Mouse (Mus musculus) ES-E14 (cell line): ENCODE data around the gene Asic2.

Source experiments
- HCFC1 ChIP-seq: IDR thresholded peaks from 2 replicates; pipeline ENCODE4 v1.6.1; 2012; ENCODE audit warnings: low read length, inconsistent platforms, borderline replicate concordance; ENCODE audit not compliant: insufficient read depth
- ZC3H11A ChIP-seq: IDR thresholded peaks from 2 replicates; pipeline ENCODE4 v1.6.1; 2012; ENCODE audit warnings: low read depth, mild to moderate bottlenecking, inconsistent platforms, low read length, borderline replicate concordance
- ZNF384 ChIP-seq: IDR thresholded peaks from 2 replicates; pipeline ENCODE4 v1.6.1; 2012; ENCODE audit warnings: low read depth, low read length, inconsistent platforms

DNA sequence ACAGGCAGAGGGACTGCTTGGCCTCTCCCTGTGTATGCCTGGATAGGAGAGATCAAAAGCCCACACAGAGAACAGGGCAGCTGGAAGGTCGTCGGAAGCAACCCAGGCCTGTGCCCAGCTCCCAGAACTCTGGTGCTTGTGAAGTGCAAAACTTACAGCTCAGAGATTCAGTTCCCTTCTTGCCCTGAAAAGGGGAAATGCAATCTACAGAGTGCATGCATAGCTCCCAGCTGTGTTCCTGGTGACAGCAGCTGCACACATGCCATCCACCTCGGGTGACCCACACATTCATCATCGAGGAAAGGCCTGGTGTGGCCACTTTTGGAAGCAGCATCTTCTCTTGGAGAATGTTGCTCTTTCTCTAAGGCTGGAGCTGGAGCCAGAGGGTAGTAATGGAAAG, 13.9 kb downstream of the Asic2 start:
- TF ChIP-seq ZC3H11A (no peak), HCFC1 (no peak), ZNF384 (no peak)
